Mouse (Mus musculus) stomach, embryonic 15.5 days (tissue): ENCODE measurements at regions not wholly inside any gene's neighbourhood (a gene's known extent, or its start where the extent isn't known, plus 50 kb on each side); places are given as distances from the start of the nearest gene placed in this dataset.

Experiments used
- ATAC-seq: fragments of 200-750 bp; cut with Nextera tagmentation; 2 replicates; pipeline ENCODE4 v1.8.0; 2017; ENCODE audit warnings: low read depth, moderate number of reproducible peaks, moderate TSS enrichment; ENCODE audit not compliant: insufficient read depth, low FRiP score
- H3K27ac ChIP-seq: fragments of 300-500 bp; sonication (generic); 2 replicates; pipeline ENCODE4 v1.5.1; 2015; ENCODE audit warnings: mild to moderate bottlenecking, inconsistent platforms
- H3K27me3 ChIP-seq: fragments of 300-500 bp; sonication (generic); replicated peaks from 2 replicates; pipeline ENCODE4 v1.6.1; 2015; ENCODE audit warnings: inconsistent platforms
- H3K36me3 ChIP-seq: fragments of 300-500 bp; sonication (generic); 2 replicates; pipeline ENCODE4 v1.6.1; 2015; ENCODE audit warnings: inconsistent platforms
- H3K4me1 ChIP-seq: fragments of 300-500 bp; sonication (generic); 2 replicates; pipeline ENCODE4 v1.6.1; 2015; ENCODE audit warnings: inconsistent platforms
- H3K4me2 ChIP-seq: fragments of 300-500 bp; sonication (generic); 2 replicates; pipeline ENCODE4 v1.6.1; 2015; ENCODE audit warnings: mild to moderate bottlenecking, inconsistent platforms
- H3K4me3 ChIP-seq: fragments of 300-500 bp; sonication (generic); replicated peaks from 2 replicates; pipeline ENCODE4 v1.5.1; 2015; ENCODE audit warnings: inconsistent platforms
- H3K9ac ChIP-seq: fragments of 300-500 bp; sonication (generic); 2 replicates; pipeline ENCODE4 v1.6.1; 2015; ENCODE audit warnings: inconsistent platforms
- H3K9me3 ChIP-seq: fragments of 300-500 bp; sonication (generic); 2 replicates; pipeline ENCODE4 v1.6.1; 2016; ENCODE audit warnings: inconsistent platforms
- WGBS: fragments of 180-500 bp; shearing (Covaris S2); methylation state at CpG from one replicate; pipeline ENCODE4 v1.1.7; 2015; 5-methylcytosine and 5-hydroxymethylcytosine counted together

DNA sequence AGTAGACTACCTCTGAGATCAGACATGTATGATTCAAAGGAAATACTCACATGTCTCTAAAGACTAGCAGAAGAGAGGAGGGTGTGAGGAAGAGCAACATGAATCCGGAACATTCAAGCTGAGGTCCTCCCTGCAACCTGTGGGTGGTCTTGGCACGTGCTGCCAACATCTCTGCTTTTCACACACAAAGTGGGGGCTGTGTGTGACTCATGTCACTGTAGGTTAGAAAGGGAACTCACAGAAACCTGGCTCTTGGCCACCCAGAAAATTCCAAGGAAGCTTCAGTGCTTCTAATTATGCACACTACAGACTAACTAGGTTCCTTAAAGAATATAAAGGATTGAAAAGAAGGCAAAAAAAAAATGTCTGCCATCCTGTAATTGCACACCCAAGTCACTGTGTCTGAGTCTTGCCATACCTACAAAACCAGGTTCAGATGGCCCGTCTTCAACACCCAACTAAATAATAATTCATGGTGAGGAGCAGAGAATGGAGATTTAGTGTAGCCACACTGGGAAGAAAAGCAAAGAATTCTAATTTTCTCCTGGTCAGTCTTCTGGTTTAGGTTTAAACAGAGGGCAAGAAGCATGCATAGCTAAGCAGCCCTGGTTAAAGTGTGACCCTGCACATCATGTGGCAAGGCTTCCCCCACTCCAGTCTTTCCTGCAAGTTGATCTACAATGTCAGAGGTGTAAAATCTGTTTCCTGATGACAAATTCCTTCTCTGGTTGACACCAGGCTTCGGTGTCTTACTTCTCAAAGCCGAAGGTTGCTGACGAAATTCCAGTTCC, 673.8 kb upstream of the Arpp21 start:
- WGBS: 69% methylated on average over 6 of the region's 6 CpGs
- ATAC-seq: no peak

DNA sequence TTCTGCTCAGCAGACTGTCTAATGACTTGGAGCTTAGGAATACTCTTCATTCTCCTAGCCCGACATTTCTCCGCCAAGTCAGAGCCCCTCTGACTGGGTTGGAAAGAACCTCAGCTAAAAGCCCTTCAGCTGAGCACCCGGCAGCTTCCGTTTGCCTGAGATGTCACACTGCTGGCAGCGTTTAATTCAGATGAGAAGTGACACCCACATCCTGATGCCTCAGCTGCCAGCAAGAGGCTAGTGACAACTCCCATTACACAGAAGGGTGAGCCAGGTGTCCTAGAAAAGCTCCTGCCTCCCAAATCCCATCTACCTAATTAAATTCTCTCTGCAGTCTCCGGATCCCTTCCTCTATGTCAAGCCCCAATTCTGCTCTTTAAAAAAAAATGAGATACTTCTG, 670.2 kb upstream of the Arpp21 start:
- Histone ChIP-seq H3K9ac (no peak overlapping the region), H3K27me3 (no peaks in the 10 kb centered on the region), H3K9me3 (no peaks in the 10 kb centered on the region), H3K4me1 (no peaks in the 10 kb centered on the region), H3K36me3 (no peaks in the 10 kb centered on the region), H3K27ac (no peak overlapping the region), H3K4me3 (no peak overlapping the region), H3K4me2 (no peak overlapping the region)
- 78% methylated on average over 6 of the region's 6 CpGs for WGBS
- no peak for ATAC-seq

More for the DNA sequence above, 673.8 kb upstream of the Arpp21 start:
- H3K4me3 ChIP-seq: no peak overlapping the region
- no peaks in the 10 kb centered on the region for H3K27me3 ChIP-seq
- H3K36me3 ChIP-seq: no peaks in the 10 kb centered on the region
- H3K27ac ChIP-seq: no peak overlapping the region
- H3K4me2 ChIP-seq: no peak overlapping the region
- H3K4me1 ChIP-seq: no peaks in the 10 kb centered on the region
- no peak overlapping the region for H3K9ac ChIP-seq
- no peaks in the 10 kb centered on the region for H3K9me3 ChIP-seq

DNA sequence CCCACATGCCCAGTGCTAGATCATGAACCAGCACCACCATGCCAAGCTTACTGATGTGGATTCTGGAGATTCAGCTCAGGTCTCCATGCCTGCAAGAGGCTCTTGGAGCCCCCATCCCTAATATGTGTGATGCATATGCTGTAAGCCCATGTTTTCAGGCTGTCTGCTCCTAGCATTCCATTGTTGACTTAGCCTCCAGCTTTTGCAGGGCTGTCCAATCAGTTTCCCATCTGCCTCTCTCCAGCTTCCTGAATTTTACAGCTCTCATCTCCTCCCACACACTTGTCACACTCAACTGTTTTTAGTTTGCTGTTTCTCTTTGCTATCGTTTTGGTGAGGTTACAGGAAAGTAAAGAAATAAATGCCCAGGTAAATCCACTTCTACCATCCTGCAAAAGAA, 629.2 kb upstream of the Arpp21 start:
- Histone ChIP-seq H3K4me1 (no peaks in the 10 kb centered on the region), H3K27me3 (no peaks in the 10 kb centered on the region), H3K9ac (no peak overlapping the region), H3K9me3 (no peaks in the 10 kb centered on the region), H3K36me3 (no peaks in the 10 kb centered on the region), H3K27ac (no peak overlapping the region), H3K4me3 (no peak overlapping the region), H3K4me2 (no peak overlapping the region)
- no peak for ATAC-seq
- 54% methylated on average over 1 of the region's 1 CpGs for WGBS

DNA sequence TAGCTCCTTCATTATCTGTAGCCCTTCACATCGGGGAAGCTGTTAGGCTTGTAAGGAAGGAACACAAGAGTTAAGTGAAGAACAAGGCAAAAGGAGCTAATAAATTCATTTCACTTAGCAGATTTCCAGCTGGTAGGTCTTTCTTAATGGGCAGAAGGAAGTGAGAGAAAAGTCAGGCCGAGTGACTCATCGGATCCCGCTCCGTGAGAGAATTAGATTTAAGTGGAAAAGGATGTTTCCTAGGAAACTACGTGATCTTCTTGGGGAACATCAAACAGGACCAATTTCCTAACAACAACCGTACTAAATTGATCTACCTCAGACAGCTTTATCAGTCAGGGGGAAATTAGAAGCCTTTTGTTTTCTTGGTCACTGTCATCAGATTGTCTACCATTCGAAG, 625.4 kb upstream of the Arpp21 start:
- Histone ChIP-seq H3K27me3 (no peaks in the 10 kb centered on the region), H3K4me1 (no peaks in the 10 kb centered on the region), H3K36me3 (no peaks in the 10 kb centered on the region), H3K9me3 (no peaks in the 10 kb centered on the region), H3K27ac (no peak overlapping the region), H3K4me3 (no peak overlapping the region), H3K9ac (no peak overlapping the region), H3K4me2 (no peak overlapping the region)
- 64% methylated on average over 8 of the region's 8 CpGs for WGBS
- no peak for ATAC-seq

DNA sequence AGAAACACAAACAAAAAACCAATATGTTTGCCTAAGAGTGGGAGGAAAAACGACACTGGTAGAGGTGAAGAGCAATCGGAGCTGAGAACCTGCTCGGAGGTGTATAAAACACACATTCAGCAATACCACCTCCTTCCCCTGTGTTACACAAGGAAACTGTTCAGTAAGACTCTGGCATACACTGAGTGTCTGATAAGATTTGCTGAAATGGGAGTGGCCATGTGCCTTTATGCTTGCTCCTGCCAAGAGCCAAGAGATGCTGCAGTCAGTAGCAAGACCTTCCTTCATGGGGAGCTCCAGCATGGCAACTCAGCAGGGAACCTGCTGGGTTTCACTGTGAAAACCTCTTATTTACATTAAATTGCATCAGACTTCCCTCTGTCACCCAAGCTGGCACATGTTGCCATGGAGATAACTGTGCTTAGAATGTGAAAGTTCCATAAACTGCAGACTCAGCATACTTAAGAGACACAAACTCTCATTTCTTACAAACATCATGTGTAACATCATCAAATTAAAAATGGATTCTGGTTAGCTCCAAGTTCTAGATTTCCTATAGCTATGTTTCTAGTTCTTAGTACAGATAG, 624.7 kb upstream of the Arpp21 start:
- Histone ChIP-seq H3K4me3 (no peak overlapping the region), H3K9me3 (no peaks in the 10 kb centered on the region), H3K27me3 (no peaks in the 10 kb centered on the region), H3K9ac (no peak overlapping the region), H3K4me1 (no peaks in the 10 kb centered on the region), H3K36me3 (no peaks in the 10 kb centered on the region), H3K27ac (no peak overlapping the region), H3K4me2 (no peak overlapping the region)
- no peak for ATAC-seq
- WGBS: 73% methylated on average over 3 of the region's 3 CpGs

DNA sequence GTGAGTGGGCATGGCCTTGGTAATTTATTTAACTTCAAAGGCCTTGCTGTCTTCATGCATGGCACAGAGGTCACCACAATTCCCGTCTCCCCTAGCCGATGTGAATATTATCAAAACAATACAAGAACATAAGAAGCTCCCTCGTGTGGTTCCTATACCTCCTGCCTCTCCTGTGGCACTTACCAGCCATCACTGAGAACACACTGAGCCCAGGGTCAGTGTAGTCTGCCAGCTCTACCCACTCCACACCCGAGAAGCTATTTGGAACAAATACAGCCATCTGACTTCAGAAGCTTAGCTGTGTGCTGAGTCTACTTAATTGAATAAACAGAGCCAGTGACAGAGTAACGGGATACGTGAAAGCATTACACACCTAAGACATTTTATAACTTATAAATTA, 605.7 kb upstream of the Arpp21 start:
- Histone ChIP-seq H3K4me1 (no peaks in the 10 kb centered on the region), H3K9me3 (no peaks in the 10 kb centered on the region), H3K9ac (no peak overlapping the region), H3K4me2 (no peak overlapping the region), H3K27me3 (no peaks in the 10 kb centered on the region), H3K36me3 (no peaks in the 10 kb centered on the region), H3K4me3 (no peak overlapping the region), H3K27ac (no peak overlapping the region)
- ATAC-seq: no peak
- 39% methylated on average over 6 of the region's 6 CpGs for WGBS

DNA sequence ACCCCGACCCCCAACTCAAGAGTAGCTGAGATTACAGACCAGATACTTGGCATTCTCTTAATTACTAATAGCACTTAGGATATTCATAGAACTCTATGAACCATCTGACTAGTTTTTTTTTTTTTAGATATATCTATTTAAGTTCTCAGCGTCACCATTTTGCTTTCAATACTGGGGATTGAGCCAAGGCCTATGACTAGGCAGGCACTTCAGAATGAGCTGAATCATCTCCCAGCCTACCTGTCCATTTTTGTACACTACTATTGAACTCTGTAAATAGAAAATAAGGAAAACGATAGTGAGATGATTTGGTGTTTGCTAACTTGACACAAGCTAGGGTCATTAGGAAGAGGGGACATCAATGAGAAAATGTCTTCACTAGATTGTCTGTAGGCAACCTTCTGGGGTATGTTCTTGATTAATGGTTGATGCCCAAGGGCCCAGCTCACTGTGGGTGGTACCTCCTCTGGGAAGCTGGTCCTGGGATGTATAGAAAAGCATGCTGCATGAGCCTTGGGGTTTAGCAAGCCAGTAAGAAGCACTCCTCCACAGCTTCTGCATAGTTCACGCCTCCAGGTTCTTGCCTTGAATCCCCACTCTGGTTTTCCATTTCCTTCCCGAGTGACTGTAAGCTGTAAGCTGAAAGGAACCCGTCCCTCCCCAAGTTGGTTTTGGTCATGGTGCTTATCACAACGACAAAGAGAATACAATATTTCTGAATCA, 603.5 kb upstream of the Arpp21 start:
- no peaks in the 10 kb centered on the region for H3K9me3 ChIP-seq
- H3K4me2 ChIP-seq: no peak overlapping the region
- H3K4me3 ChIP-seq: no peak overlapping the region
- ATAC-seq: no peak
- H3K27me3 ChIP-seq: no peaks in the 10 kb centered on the region
- 76% methylated on average over 7 of the region's 7 CpGs for WGBS
- H3K27ac ChIP-seq: no peak overlapping the region
- H3K9ac ChIP-seq: no peak overlapping the region
- no peaks in the 10 kb centered on the region for H3K4me1 ChIP-seq
- no peaks in the 10 kb centered on the region for H3K36me3 ChIP-seq

DNA sequence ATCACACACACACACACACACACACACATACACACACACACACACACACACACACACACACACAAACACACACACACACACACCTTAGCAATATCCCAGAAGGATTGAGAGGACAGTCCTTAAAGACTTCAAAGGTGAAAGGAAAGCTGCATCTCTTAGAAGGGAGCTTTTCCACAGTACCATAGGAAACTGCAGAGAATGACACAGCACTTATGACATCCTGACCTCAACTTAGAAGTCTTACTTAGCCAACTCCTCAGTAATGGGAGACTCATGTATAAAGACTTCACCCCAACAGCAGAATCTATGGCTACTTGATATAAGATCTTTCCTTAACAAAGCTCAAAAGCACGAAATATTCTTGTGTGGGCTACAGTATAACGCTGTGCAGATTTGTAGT, 601.8 kb upstream of the Arpp21 start:
- H3K4me1 ChIP-seq: no peaks in the 10 kb centered on the region
- no peak overlapping the region for H3K4me3 ChIP-seq
- H3K27me3 ChIP-seq: no peaks in the 10 kb centered on the region
- H3K4me2 ChIP-seq: no peak overlapping the region
- H3K27ac ChIP-seq: no peak overlapping the region
- no peaks in the 10 kb centered on the region for H3K36me3 ChIP-seq
- ATAC-seq: no peak
- H3K9me3 ChIP-seq: no peaks in the 10 kb centered on the region
- H3K9ac ChIP-seq: no peak overlapping the region
- 80% methylated on average over 2 of the region's 2 CpGs for WGBS

DNA sequence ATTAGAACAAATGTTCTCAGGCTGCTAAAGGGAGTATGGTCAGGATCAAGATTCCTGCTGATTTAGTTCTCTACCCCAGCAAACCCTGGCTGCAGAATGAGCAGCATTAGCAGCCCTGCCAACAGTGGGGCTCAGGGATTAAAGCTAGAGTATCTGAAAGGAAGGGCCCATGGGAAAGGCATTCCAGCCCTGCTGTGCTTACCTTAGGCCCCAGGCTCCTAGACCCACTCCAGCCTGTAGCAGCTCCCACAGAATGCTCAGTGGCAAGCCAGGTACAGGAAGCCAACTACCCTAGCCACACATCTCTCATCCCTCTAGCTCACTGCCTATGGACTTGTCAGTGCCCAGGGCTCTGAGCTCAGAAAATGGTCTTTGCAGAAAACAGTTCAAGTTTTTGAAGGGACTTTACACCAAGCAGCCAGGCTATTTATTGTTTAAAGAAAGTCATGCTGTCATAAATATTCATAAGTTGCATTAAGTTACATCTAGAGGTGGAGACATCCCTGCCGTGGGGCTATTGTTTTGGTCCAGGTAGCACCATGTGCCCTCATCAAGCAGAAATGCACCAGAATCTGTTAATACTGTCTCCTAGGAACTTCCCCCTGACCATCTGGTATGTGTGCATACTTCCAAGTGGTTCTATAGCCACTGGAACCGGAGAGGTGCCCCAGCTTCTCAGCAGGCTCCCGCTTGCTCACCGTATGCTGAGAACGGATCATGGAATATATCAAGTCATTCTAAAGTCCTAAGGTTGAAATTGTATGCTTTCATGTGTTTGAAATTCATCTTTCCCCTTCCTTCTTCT, 598.9 kb upstream of the Arpp21 start:
- no peak overlapping the region for H3K9ac ChIP-seq
- H3K4me2 ChIP-seq: no peak overlapping the region
- H3K27ac ChIP-seq: no peak overlapping the region
- no peak for ATAC-seq
- H3K36me3 ChIP-seq: no peaks in the 10 kb centered on the region
- 79% methylated on average over 5 of the region's 5 CpGs for WGBS
- H3K9me3 ChIP-seq: no peaks in the 10 kb centered on the region
- no peak overlapping the region for H3K4me3 ChIP-seq
- no peaks in the 10 kb centered on the region for H3K4me1 ChIP-seq
- no peaks in the 10 kb centered on the region for H3K27me3 ChIP-seq

DNA sequence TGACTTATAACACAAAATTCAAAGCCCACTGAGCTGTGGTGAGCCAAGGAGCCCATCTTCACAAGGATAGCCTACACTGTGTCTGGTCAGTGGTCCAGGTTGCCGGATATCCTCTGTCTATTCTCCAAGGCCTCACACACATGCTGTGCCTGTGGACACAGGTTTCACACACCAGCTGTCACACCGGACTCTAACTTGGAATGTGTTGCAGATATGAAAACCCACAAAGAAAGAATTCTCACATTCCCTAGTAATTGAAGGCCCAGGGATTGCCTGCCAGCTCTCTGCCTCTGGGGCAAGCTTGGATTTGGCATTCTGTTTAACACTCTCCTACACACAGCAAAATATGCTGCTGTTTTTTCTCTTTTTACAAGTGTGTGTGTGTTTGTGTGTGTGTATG, 595.4 kb upstream of the Arpp21 start:
- H3K9me3 ChIP-seq: no peaks in the 10 kb centered on the region
- no peak for ATAC-seq
- no peaks in the 10 kb centered on the region for H3K27me3 ChIP-seq
- WGBS: 86% methylated on average over 2 of the region's 2 CpGs
- H3K4me2 ChIP-seq: no peak overlapping the region
- H3K27ac ChIP-seq: no peak overlapping the region
- H3K4me3 ChIP-seq: no peak overlapping the region
- H3K36me3 ChIP-seq: no peaks in the 10 kb centered on the region
- no peaks in the 10 kb centered on the region for H3K4me1 ChIP-seq
- no peak overlapping the region for H3K9ac ChIP-seq

DNA sequence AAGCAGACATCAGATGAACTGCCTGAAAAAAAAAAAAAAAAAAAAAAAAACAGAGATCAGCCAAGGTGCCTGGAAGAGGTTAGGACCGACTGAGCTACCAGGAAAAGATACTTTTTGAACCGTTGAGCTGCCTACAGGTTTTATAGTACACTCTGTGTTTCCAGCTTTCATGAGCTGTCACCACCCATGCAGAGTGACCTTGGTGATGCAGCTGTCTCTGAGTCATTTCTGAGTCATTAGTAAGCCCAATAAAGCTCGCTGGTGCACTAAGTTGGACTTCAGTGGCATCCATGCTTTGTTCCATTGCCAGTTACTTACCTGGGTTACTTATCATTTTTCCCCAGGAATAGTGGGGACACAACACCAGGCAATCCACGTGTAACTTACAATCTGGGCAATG, 592.9 kb upstream of the Arpp21 start:
- Histone ChIP-seq H3K27ac (no peak overlapping the region), H3K4me1 (no peaks in the 10 kb centered on the region), H3K4me2 (no peak overlapping the region), H3K27me3 (no peaks in the 10 kb centered on the region), H3K36me3 (no peaks in the 10 kb centered on the region), H3K9ac (no peak overlapping the region), H3K9me3 (no peaks in the 10 kb centered on the region), H3K4me3 (no peak overlapping the region)
- ATAC-seq: no peak
- 75% methylated on average over 4 of the region's 4 CpGs for WGBS

DNA sequence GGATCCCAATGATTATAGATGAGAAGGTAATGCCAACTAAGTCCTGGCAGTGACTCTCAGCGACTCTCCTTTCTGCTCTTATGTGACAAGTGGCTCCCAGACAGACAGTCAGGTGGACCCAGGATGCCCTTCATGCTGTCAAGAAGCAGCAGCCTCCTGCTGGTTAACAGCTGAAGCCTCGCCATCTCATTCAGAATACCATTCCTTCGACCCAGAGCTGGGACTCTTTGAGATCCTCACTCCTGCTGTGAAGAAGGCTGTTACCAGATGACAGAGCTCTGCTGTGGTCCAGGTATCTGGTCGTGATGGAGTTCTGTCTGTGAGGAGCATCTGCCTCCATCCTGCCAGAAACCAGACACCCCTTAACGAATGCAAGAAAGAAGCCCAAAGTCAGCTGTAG, 590.9 kb upstream of the Arpp21 start:
- no peak overlapping the region for H3K9ac ChIP-seq
- H3K27ac ChIP-seq: no peak overlapping the region
- WGBS: 25% methylated on average over 5 of the region's 5 CpGs
- H3K27me3 ChIP-seq: no peaks in the 10 kb centered on the region
- H3K4me2 ChIP-seq: no peak overlapping the region
- H3K36me3 ChIP-seq: no peaks in the 10 kb centered on the region
- no peaks in the 10 kb centered on the region for H3K4me1 ChIP-seq
- no peaks in the 10 kb centered on the region for H3K9me3 ChIP-seq
- H3K4me3 ChIP-seq: no peak overlapping the region
- no peak for ATAC-seq
